ENCODE assay signal across 18 mouse cellular contexts in genomic region chr13:16291661-16292291, GRCm38 (mm10).
DNase-seq lines count a peak whose midpoint lies in the region; ATAC-seq and TF ChIP-seq lines count a peak whose summit lies in the region.
"Had no signal": no experiment of that assay in that cellular context is flagged by ENCODE, and none has a peak within 500 bp of the region (broad histone marks: within the 10 kb centered on the region; RNA-seq: fewer than 3 reads in every experiment).

No protein-coding gene starts in this region.

- TF ChIP-seq POLR2A in liver, adult 2 months (IDR thresholded peaks at IDR 0.05; ENCODE audit: extremely low read depth, insufficient read depth, low read length), result no peak

- H3K4me2 ChIP-seq in kidney, embryonic 15.5 days, result no peak overlapping the region
- H3K4me2 ChIP-seq in stomach, embryonic 15.5 days, result no peak overlapping the region
- no peak overlapping the region for H3K4me2 ChIP-seq in hindbrain, embryonic 14.5 days (replicated peaks)
- H3K4me2 ChIP-seq: heart, embryonic 15.5 days; hindbrain, embryonic 13.5 days; limb, embryonic 13.5 days; midbrain, embryonic 13.5 days had no signal

- H3K9me3 ChIP-seq in kidney, embryonic 15.5 days (replicated peaks), result no peaks in the 10 kb centered on the region
- H3K9me3 ChIP-seq in stomach, embryonic 15.5 days, result no peaks in the 10 kb centered on the region
- H3K9me3 ChIP-seq in hindbrain, embryonic 14.5 days (ENCODE audit: control insufficient read depth, low read length), result no peaks in the 10 kb centered on the region
- H3K9me3 ChIP-seq: heart, embryonic 15.5 days; hindbrain, embryonic 13.5 days; limb, embryonic 13.5 days; midbrain, embryonic 13.5 days had no signal

- no peak for TF ChIP-seq CTCF in liver, adult 2 months (IDR thresholded peaks at IDR 0.05; ENCODE audit: low read depth, low read length)

- peak; percentile 68 for DNase-seq in kidney, adult 18-20 months
- DNase-seq in liver, adult 2 months (ENCODE audit: extremely low read depth, low read depth, low spot score), result peak; percentile 100
- no peak for DNase-seq in hindbrain, embryonic 14.5 days (ENCODE audit: low spot score)
- DNase-seq in left cerebral cortex, adult 8-10 months (ENCODE audit: low spot score in 2 of 2), result no peak
- no peak for DNase-seq in testis, postnatal 10 days (ENCODE audit: low spot score)
- DNase-seq: adrenal gland, adult 8-10 months; cerebellum, adult 2 months; embryo, embryonic 11 days; heart, adult 18-20 months; right cerebral cortex, adult 18-20 months; thymus, postnatal 25 days had no signal

- H3K4me3 ChIP-seq in kidney, embryonic 15.5 days (replicated peaks), result no peak overlapping the region
- H3K4me3 ChIP-seq in liver, adult 2 months (ENCODE audit: insufficient read depth, low read depth, low read length), result peak overlapping the region; percentile 51
- no peak overlapping the region for H3K4me3 ChIP-seq in stomach, embryonic 15.5 days (replicated peaks)
- H3K4me3 ChIP-seq in hindbrain, embryonic 14.5 days (replicated peaks; ENCODE audit: low read length), result no peak overlapping the region
- H3K4me3 ChIP-seq: heart, embryonic 15.5 days; hindbrain, embryonic 13.5 days; limb, embryonic 13.5 days; midbrain, embryonic 13.5 days had no signal

- WGBS in kidney, embryonic 15.5 days, result 82% methylated on average over 6 of the region's 6 CpGs
- 27% methylated on average over 6 of the region's 6 CpGs for WGBS in liver, adult 2 months
- 82% methylated on average over 6 of the region's 6 CpGs for WGBS in stomach, embryonic 15.5 days
- WGBS in hindbrain, embryonic 14.5 days, result 88% methylated on average over 6 of the region's 6 CpGs

- peak; percentile 49; the same call in 1 of the 2 replicates for ATAC-seq in kidney, embryonic 15.5 days (replicated peaks; ENCODE audit: low FRiP score)
- peak; percentile 76 for ATAC-seq in stomach, embryonic 15.5 days (ENCODE audit: insufficient read depth, low FRiP score, low read depth)
- no peak for ATAC-seq in hindbrain, embryonic 14.5 days (ENCODE audit: low FRiP score)
- ATAC-seq: lung, postnatal 0 days; midbrain, embryonic 13.5 days had no signal

- no peaks in the 10 kb centered on the region for H3K27me3 ChIP-seq in kidney, embryonic 15.5 days
- H3K27me3 ChIP-seq in liver, adult 2 months (ENCODE audit: control insufficient read depth, insufficient read depth, low read length), result no peaks in the 10 kb centered on the region
- no peaks in the 10 kb centered on the region for H3K27me3 ChIP-seq in stomach, embryonic 15.5 days (replicated peaks)
- H3K27me3 ChIP-seq in hindbrain, embryonic 14.5 days (ENCODE audit: control insufficient read depth, insufficient read depth, low read length), result no peaks in the 10 kb centered on the region
- H3K27me3 ChIP-seq: heart, embryonic 15.5 days; hindbrain, embryonic 13.5 days; limb, embryonic 13.5 days; midbrain, embryonic 13.5 days had no signal

- no peaks in the 10 kb centered on the region for H3K36me3 ChIP-seq in kidney, embryonic 15.5 days
- no peaks in the 10 kb centered on the region for H3K36me3 ChIP-seq in liver, adult 2 months (ENCODE audit: control insufficient read depth, insufficient read depth, low read length)
- no peaks in the 10 kb centered on the region for H3K36me3 ChIP-seq in stomach, embryonic 15.5 days
- H3K36me3 ChIP-seq in hindbrain, embryonic 14.5 days (replicated peaks; ENCODE audit: control insufficient read depth, insufficient read depth), result no peaks in the 10 kb centered on the region
- H3K36me3 ChIP-seq: heart, embryonic 15.5 days; hindbrain, embryonic 13.5 days; limb, embryonic 13.5 days; midbrain, embryonic 13.5 days had no signal

- no peaks in the 10 kb centered on the region; the same call in 1 of the 2 replicates for H3K79me2 ChIP-seq in liver, adult 2 months (ENCODE audit: control insufficient read depth, insufficient read depth, low read length)

- no peak overlapping the region for H3K9ac ChIP-seq in kidney, embryonic 15.5 days
- no peak overlapping the region for H3K9ac ChIP-seq in liver, adult 2 months (ENCODE audit: low read depth, low read length)
- H3K9ac ChIP-seq in stomach, embryonic 15.5 days, result no peak overlapping the region
- H3K9ac ChIP-seq in hindbrain, embryonic 14.5 days, result no peak overlapping the region
- H3K9ac ChIP-seq: heart, embryonic 15.5 days; hindbrain, embryonic 13.5 days; limb, embryonic 13.5 days; midbrain, embryonic 13.5 days had no signal

- no peaks in the 10 kb centered on the region for H3K4me1 ChIP-seq in kidney, embryonic 15.5 days
- peaks cover 6% of the 10 kb centered on the region; the same call in 1 of the 2 replicates for H3K4me1 ChIP-seq in liver, adult 2 months (ENCODE audit: control insufficient read depth, insufficient read depth, low read length)
- no peaks in the 10 kb centered on the region for H3K4me1 ChIP-seq in stomach, embryonic 15.5 days
- H3K4me1 ChIP-seq in hindbrain, embryonic 14.5 days (replicated peaks; ENCODE audit: control insufficient read depth, insufficient read depth, low read length), result no peaks in the 10 kb centered on the region
- H3K4me1 ChIP-seq: hindbrain, embryonic 13.5 days; limb, embryonic 13.5 days; midbrain, embryonic 13.5 days had no signal

- H3K27ac ChIP-seq in kidney, embryonic 15.5 days, result no peak overlapping the region
- peak overlapping the region; percentile 86 for H3K27ac ChIP-seq in liver, adult 2 months (replicated peaks; ENCODE audit: insufficient read depth, low read depth, low read length)
- H3K27ac ChIP-seq in stomach, embryonic 15.5 days, result no peak overlapping the region
- no peak overlapping the region for H3K27ac ChIP-seq in hindbrain, embryonic 14.5 days
- H3K27ac ChIP-seq: hindbrain, embryonic 13.5 days; limb, embryonic 13.5 days; midbrain, embryonic 13.5 days had no signal

Comparison
In these comparisons a context has a peak if more than half of its experiments do, and no peak if none do; other contexts are left out.
1. DNase-seq: peak in kidney, adult 18-20 months (single experiment) and liver, adult 2 months (single experiment); none in hindbrain, embryonic 14.5 days (single experiment), left cerebral cortex, adult 8-10 months (0 of 2) and testis, postnatal 10 days (single experiment).